Mouse (Mus musculus): ENCODE measurements around the gene Lingo4. TPM values are rescaled to one million over a fixed set of nuclear protein-coding genes. Genes with fewer than 3 reads are reported as not detected.

Gene Lingo4
- polyA plus RNA-seq, 1 experiment from 2014 or later, result 0.67 TPM

DNA sequence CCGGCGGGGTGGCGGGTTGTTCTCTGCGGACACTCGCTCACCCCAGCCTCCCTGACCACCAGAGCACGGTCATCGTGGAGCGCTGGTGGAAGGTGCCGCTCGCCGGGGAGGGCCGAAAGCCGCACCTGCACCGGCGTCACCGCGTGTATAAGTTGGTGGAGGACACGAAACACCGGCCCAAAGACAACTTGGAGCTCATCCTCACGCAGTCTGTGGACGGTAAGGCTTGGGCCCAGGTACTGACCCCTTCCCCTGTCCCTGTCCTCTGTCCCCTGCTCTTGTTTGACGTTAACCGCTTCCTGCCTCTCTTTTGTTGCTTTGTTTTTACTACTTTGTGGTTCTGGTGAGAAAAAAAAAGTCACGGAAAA is 45.3 kb downstream of the Lingo4 start, which contains the start of gene Oaz3:
Oaz3 (minus strand) TSS at position 319 of the 368 bp plus-strand sequence.
- Histone ChIP-seq H3K9ac (replicated peaks; ENCODE audit: low read length) (peak within 1 kb of the TSS; percentile 93), H3K4me3 (replicated peaks; ENCODE audit: low read depth, low read length) (peak within 1 kb of the TSS; percentile 98), H3K4me1 (ENCODE audit: control insufficient read depth, insufficient read depth, low read length) (0 out of 2 replicates have a peak, but pooled peaks cover 5% of the 10 kb centered on the region), H3K27ac (replicated peaks; ENCODE audit: low read depth, low read length) (peak within 1 kb of the TSS; percentile 74), H3K9me3 (ENCODE audit: control insufficient read depth, low read length) (no peaks in the 10 kb centered on the region), H3K4me2 (ENCODE audit: low read length) (peak within 1 kb of the TSS; percentile 87), H3K36me3 (ENCODE audit: control insufficient read depth, insufficient read depth, low read length) (peaks cover 38% of the 10 kb centered on the region), H3K27me3 (ENCODE audit: control insufficient read depth, insufficient read depth, low read length) (no peaks in the 10 kb centered on the region)
- under 1% methylated on average over 24 of the region's 24 CpGs for WGBS
- no peak for ATAC-seq (ENCODE audit: low FRiP score, low TSS enrichment)
- no peak for DNase-seq

GRCm38 (mm10) chr3:94449377-94449776 is 51.1 kb downstream of the Lingo4 start:
- ATAC-seq (ENCODE audit: low FRiP score, low TSS enrichment), result no peak
- Histone ChIP-seq H3K4me3 (replicated peaks; ENCODE audit: low read depth, low read length) (no peak overlapping the region), H3K9me3 (ENCODE audit: control insufficient read depth, low read length) (no peaks in the 10 kb centered on the region), H3K4me2 (ENCODE audit: low read length) (no peak overlapping the region), H3K36me3 (ENCODE audit: control insufficient read depth, insufficient read depth, low read length) (peaks cover 59% of the 10 kb centered on the region), H3K27me3 (ENCODE audit: control insufficient read depth, insufficient read depth, low read length) (no peaks in the 10 kb centered on the region), H3K9ac (replicated peaks; ENCODE audit: low read length) (no peak overlapping the region), H3K4me1 (ENCODE audit: control insufficient read depth, insufficient read depth, low read length) (no peaks in the 10 kb centered on the region), H3K27ac (replicated peaks; ENCODE audit: low read depth, low read length) (no peak overlapping the region)
- WGBS, result 91% methylated on average over 2 of the region's 2 CpGs
- no peak for DNase-seq

Other genes with a start within 250 kb of the Lingo4 start
- gene Gm10696, start 220.3 kb upstream of the Lingo4 start, polyA plus RNA-seq (2014; fragmentation: Nextera tagmentation; extraction: Ambion mirVana), result not detected in 2 replicates
- not detected in 2 replicates for gene Gm5286, start 201.8 kb upstream of the Lingo4 start, polyA plus RNA-seq (2014; fragmentation: Nextera tagmentation; extraction: Ambion mirVana)
- gene Gm4778, start 134.5 kb upstream of the Lingo4 start, polyA plus RNA-seq (2014; fragmentation: Nextera tagmentation; extraction: Ambion mirVana), result not detected in 2 replicates
- gene Them4, start 88.4 kb upstream of the Lingo4 start, polyA plus RNA-seq (2014; fragmentation: Nextera tagmentation; extraction: Ambion mirVana), result 57.5 and 59.7 TPM in 2 replicates
- gene Them5, start 56.4 kb upstream of the Lingo4 start, polyA plus RNA-seq (2014; fragmentation: Nextera tagmentation; extraction: Ambion mirVana), result 0.18 TPM in 1 of 2 replicates, not detected in the other
- 2.6 and 3.1 TPM in 2 replicates for gene C2cd4d, start 36.1 kb upstream of the Lingo4 start, polyA plus RNA-seq (2014; fragmentation: Nextera tagmentation; extraction: Ambion mirVana)
- gene Rorc, start 25.7 kb upstream of the Lingo4 start, polyA plus RNA-seq (2014; fragmentation: Nextera tagmentation; extraction: Ambion mirVana), result 0.30 and 0.43 TPM in 2 replicates
- gene Tdrkh, start 14.8 kb downstream of the Lingo4 start, polyA plus RNA-seq (2014; fragmentation: Nextera tagmentation; extraction: Ambion mirVana), result 50.6 and 55.3 TPM in 2 replicates
- 52.6 and 54.1 TPM in 2 replicates for gene Mrpl9, start 44.8 kb downstream of the Lingo4 start, polyA plus RNA-seq (2014; fragmentation: Nextera tagmentation; extraction: Ambion mirVana)
- gene Oaz3, start 45.4 kb downstream of the Lingo4 start, polyA plus RNA-seq (2014; fragmentation: Nextera tagmentation; extraction: Ambion mirVana), result 0.36 and 1.2 TPM in 2 replicates
- gene Celf3, start 79.8 kb downstream of the Lingo4 start, polyA plus RNA-seq (2014; fragmentation: Nextera tagmentation; extraction: Ambion mirVana), result 321 and 376 TPM in 2 replicates
- gene Riiad1, start 81.8 kb downstream of the Lingo4 start, polyA plus RNA-seq (2014; fragmentation: Nextera tagmentation; extraction: Ambion mirVana), result 23.8 and 30.8 TPM in 2 replicates
- gene Snx27, start 184.2 kb downstream of the Lingo4 start, polyA plus RNA-seq (2014; fragmentation: Nextera tagmentation; extraction: Ambion mirVana), result 66.8 and 71.0 TPM in 2 replicates
- gene Gm10972, start 244.6 kb downstream of the Lingo4 start, polyA plus RNA-seq (2014; fragmentation: Nextera tagmentation; extraction: Ambion mirVana), result not detected in 2 replicates

All from midbrain, embryonic 14.5 days (tissue).